Mouse (Mus musculus): ENCODE results near the gene Cyyr1.

DNA sequence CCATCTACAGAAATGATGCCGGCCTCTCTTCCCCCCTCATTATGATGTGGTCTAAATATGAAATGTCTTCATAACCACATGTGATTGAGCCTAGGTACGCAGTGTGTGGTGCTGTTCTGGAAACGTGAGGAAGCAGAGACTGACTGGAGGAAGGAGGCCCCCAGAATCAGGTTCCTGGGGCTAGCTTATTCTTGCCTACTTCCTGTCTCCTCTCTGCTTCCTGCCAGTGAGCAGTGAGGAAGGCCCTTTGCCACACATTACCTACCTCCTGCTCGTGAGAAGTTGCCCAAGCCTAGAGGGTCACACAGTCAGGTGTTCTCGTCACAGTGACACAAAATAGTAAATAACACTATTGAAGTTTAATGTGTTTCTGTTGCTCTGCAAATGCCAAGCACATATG is 14.8 kb downstream of the Cyyr1 start:
- TF ChIP-seq POLR2A (IDR thresholded peaks at IDR 0.05; ENCODE audit: extremely low read depth, insufficient read depth, low read length), result no peak
- TF ChIP-seq CTCF (IDR thresholded peaks at IDR 0.05; ENCODE audit: extremely low read depth, insufficient read depth, low read length), result no peak
